Mouse (Mus musculus): ENCODE data around the gene Shc4.

DNA sequence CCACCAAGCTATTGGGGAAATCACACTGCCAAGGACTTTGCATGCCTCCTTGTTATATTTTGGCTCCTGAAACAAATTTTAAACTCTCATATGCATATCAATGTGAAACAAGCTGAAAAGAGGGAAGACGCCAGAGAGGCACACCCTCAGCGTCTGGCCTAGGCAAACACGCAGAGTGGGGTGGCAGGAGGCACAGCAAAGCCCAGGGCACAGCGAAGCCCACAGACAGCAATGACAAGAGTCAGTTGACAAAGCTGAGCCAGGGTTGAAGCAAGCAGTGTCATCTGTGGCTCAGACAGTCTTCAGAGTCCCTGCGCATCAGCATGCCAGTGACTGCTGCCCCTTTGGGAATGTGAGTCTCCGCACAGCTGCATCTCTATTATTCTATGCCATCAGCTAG lies 79.0 kb downstream of the Shc4 start:
- TF ChIP-seq CTCF (IDR thresholded peaks at IDR 0.05; ENCODE audit: low read depth), result no peak
- TF ChIP-seq EP300 (IDR thresholded peaks at IDR 0.05; ENCODE audit: low read depth), result no peak

Measured in heart, postnatal 0 days (tissue).